Mouse (Mus musculus): ENCODE results near the gene Hspa12a. TPM values are rescaled to one million over a fixed set of nuclear protein-coding genes. Genes with fewer than 3 reads are reported as not detected.

Gene Hspa12a
- 1 to 10 TPM; 7.0 to 7.8 TPM for total RNA-seq (2021)
- long read RNA-seq, experiment 1, partial matches to known transcripts, result 0 of 3 reads
- long read RNA-seq, experiment 1, other reads (novel, unspliced or antisense), result 2 of 3 reads
- long read RNA-seq, experiment 2, partial matches to known transcripts, result 0 of 2 reads
- long read RNA-seq, experiment 2, other reads (novel, unspliced or antisense), result 2 of 2 reads

GRCm38 (mm10) chr19:58942841-58943828 is at the start of gene Hspa12a, which contains the start of gene Eno4:
TSS of gene Hspa12a (minus strand) at chr19:58943654.
TSS of gene Eno4 (plus strand) at chr19:58943425.
- peak; percentile 91 for DNase-seq

DNA sequence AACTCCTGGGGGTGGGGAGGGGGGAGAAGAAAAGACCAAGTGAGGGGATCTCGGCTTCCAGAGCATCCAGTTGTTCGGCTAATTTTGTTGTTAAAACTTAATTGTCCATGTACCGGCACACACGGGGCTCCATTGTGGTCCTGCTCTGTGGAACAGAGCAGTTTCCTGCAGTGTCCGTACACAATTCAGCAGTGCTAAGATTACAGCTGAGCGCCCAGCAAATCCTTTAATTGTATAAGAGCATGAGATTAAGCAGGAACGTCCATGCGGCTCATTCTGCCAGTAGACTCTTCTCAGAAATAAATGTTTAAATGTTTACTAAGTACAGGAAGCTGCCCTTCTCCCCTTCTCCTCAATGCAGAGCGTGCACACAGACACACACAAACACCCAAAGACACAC is 38.1 kb upstream of the Hspa12a start:
- no peak for DNase-seq

- no peak for DNase-seq
These were observed 36.6 kb upstream of the Hspa12a start for GRCm38 (mm10) chr19:58980056-58980440.

GRCm38 (mm10) chr19:58979436-58980055 is 36.1 kb upstream of the Hspa12a start:
- DNase-seq, result peak; percentile 13

DNA sequence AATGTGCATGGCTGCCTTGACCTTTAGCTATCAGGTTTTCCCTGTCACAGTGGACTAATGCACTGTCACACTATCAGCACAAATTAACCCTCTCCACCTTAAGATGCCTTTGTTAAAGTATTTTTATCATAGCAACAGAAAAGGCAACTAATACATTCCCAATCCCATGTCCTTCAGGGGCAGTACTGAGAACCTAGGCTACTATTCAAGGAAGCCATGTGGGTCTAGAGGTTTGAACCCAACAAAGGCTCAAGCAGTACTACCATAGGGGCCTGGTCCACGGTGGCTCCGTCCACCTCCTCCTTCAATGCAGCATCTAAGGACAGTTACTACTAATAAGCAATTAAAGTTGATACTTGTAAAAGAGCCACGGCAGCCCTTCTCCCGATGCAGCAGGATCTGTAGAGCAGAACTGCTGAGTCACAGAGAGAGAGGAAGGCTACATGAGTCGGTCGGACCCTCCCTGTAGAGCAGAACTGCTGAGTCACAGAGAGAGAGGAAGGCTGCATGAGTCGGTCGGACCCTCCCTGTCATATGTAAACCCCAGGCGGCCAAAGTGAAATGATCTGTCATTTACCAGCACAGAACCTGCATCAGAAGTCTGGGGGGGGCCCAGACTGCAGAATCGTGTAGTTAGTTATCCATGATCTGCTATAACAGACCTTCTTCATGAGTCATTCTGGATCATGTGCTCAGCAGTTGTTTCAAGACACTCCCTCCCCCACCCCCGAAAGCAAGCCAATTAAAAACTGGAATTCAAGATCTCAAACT is 35.1 kb upstream of the Hspa12a start:
- DNase-seq, result no peak

- DNase-seq, result no peak
These were observed 31.9 kb upstream of the Hspa12a start for GRCm38 (mm10) chr19:58975216-58975863.

DNA sequence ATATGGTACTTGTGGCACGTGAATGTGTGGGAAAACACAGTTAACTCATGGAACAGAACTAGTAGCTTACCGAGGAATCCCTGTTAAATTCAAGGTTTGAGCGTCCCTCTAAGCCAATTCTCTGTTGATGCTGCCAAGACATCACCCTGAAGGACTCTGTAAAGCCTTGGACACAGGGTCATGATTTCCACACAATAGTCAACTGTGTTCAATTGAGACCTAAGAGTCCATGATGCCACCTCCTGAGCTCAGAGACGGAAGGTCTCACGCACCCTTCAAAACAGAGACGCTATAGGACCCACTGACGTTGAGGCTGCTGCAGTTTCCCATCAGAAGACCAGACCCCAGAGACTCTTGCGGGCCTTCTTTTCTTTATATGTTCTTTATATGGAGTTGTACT is 30.7 kb upstream of the Hspa12a start:
- DNase-seq, result no peak

GRCm38 (mm10) chr19:58970826-58971225 is 27.4 kb upstream of the Hspa12a start:
- no peak for DNase-seq

DNA sequence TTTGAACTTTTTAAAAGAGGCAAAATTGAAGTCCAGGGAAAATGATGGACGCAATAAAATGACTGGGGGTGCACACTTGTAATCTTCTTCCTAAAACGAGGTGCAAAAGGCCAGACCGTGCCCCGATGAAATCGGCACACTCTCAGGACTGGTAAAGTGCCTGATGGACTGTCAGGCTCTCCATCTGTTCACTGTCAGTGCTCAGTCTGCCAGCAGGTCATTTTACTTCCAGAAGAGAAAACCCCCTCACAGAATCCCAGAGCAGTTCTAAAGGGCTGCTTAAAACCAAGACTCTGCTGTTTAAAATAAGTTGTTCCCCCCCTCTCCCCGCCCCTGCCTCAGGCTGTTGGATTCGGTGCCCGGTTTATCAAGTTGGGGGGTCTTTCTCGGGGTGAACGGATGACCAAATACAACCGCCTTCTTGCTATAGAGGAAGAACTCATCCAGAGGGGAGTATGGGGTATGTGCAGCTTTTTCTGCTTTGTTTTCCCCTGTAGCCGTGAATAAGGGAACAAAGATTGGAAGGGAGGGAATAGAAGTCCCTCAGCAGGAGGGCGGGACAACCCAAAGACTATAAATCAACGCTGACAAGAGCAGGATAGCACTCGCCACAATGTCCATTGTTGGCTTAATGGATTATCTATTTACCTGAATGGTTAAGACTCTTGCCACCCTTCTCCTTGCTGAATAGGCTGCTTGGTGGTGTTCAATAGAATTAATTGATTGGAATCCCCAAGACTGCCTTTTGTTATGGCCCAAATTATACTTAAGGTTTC is 25.5 kb upstream of the Hspa12a start:
- DNase-seq, result no peak

DNA sequence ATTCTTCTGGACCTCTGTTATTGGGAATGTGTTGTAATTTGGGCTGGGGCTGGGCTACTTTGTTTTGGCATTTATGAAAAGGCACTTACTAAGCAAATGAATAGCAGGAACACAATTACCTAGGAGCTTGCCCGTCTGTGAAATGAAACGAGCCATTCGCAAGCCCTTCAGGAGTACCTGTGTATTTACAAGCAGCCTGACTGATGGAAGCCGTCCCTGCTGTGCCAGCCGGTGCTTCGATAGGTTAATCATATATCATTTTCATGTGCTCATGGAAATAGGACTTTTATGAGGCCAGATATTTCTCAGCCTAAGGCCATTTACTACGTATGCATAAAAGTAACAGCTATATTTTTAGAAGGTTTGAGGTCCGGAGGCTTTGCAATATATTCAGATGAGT is 19.6 kb upstream of the Hspa12a start:
- DNase-seq, result no peak

DNA sequence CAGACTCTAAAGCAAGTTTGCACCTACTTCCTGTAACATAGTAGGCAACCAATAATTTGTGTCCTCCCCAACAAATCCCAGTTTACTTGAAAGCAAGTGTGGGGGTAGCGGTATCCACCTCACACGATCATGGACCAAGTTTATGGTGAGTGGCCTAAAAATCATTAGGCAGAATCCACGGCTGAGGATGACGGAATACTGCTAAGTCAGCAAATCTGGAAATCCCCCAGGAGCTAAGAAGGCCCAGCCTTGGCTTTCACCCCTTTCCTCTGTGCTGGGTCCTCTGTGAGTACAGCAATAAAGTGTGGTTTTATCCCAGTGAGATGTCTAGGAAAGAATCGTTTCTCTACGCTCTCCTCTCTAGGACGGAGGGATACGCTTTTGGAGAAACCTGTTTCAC is 11.3 kb upstream of the Hspa12a start:
- DNase-seq, result no peak

DNA sequence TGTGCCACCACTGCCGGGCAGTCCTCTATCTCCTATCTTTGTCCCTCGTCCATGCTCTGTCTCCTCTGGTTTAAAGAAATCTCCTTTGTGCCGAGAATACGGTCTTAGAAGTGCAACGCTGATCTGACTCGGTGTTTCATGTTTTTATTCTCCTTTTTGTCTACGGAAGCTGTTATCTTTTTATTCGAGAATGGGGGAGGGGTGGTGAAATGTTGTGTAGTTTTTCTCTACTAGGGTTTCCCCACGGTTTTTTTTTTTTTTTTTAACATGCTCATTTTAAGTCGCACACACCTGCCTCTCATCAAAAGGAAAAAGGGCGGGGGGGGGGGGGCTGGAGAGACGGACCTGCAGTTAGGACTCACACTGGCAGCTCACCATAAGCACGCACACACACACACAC is 8.8 kb upstream of the Hspa12a start:
- DNase-seq, result no peak

DNA sequence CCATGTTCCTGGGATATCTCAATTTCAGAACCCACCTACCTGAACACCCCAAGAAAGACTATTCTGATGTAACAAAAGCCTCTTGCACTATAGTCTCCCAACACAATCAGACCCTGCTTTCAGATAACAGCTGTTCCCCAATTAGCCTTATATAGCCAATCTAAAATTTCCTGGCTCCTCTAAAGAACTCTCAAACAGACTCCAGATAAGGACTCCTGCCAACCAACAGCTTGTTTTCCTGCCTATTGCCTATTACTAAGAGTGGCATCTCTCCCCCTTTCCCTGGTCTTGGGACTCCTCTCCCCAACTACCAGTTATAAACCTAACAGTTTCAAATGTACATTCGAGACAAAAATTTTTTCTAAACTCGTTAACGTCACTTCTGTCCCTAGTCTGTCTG is 8.1 kb upstream of the Hspa12a start:
- no peak for DNase-seq

- no peak for DNase-seq
These were observed 2.5 kb upstream of the Hspa12a start for GRCm38 (mm10) chr19:58945959-58946358.

DNA sequence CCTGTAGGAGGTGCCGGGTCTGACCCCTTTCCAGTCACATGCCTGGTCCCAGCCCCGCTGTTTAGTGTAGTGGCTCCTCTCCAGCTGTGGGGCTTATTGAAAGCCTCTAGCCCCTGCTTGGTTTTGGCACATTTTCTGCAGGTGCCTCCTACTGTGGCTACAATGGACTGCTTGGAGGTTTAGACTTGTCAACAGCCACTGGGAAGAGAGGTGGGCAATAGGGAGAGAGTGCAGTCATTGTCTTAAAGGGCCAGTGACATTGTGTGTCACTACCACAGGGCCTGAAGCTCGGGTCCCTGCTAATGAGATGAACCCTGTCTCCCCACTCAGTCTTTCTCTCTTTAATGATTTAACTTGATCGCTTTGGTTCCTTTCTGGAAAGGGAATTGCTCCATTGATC is 10.4 kb downstream of the Hspa12a start:
- no peak for DNase-seq

- no peak for DNase-seq
These were observed 12.2 kb downstream of the Hspa12a start for GRCm38 (mm10) chr19:58931081-58931800.

DNA sequence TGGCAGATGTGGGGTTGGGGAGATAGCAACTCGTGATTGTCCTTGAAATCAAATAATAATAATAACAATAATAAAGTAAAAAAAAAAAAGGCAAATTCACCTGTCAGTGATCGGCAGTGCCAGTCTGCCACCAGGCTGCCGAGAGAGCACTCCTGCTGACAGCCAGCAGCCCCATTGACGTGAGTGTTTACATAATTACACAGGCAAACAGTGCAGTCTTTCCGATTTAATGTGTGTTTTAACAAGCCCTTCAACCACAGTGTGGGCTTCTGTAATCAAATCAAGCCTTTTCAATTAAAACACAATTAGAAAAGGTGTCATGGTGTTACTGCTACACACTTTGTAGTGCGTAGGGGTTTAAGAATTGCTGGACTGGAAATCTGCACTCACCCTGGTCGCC is 24.3 kb downstream of the Hspa12a start:
- DNase-seq, result no peak

DNA sequence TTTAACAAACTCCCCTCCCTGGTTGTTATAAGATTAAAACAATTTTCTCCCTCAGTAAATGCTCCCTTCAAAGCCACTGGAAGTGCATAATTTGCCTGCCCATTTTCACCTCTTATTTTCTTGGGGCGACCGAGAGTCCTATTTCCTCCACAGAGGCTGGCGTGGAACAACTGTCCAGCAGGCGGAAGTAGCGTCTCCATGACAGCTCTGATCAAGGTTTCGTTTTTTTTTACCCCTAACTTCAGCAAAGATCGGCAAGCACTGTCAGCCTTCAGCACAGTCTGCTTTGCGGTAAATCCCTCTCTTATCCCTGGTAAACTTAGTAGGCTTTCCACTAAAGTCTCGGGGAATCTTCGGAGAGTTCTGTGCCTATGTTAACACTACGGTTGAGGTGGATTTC is 24.9 kb downstream of the Hspa12a start:
- no peak for DNase-seq

GRCm38 (mm10) chr19:58913301-58913700 is 30.2 kb downstream of the Hspa12a start:
- no peak for DNase-seq

DNA sequence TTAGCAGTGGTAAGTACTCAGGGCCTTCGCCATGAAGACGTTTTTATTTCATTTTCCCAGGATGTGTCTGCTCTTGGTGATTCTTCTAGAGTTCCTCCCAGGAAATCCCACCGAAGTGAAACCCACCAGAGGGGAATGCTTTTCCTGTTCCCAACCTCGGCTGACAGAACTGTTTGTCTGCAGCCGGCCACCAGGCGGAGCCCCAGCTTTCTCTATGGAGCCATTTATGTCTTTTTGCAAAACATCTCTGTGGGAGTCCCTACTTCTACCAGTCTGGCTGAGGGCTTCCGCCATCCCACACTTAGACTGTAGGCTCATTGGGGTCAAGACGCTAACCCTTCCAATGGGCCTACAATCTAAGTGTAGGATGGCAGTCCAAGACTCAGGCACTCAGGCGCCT is 32.1 kb downstream of the Hspa12a start:
- no peak for DNase-seq

All from gastrocnemius, postnatal 25 days (tissue).